Mouse (Mus musculus): Measurements from ENCODE around the gene Tes3-ps.

Gene Tes3-ps

DNA sequence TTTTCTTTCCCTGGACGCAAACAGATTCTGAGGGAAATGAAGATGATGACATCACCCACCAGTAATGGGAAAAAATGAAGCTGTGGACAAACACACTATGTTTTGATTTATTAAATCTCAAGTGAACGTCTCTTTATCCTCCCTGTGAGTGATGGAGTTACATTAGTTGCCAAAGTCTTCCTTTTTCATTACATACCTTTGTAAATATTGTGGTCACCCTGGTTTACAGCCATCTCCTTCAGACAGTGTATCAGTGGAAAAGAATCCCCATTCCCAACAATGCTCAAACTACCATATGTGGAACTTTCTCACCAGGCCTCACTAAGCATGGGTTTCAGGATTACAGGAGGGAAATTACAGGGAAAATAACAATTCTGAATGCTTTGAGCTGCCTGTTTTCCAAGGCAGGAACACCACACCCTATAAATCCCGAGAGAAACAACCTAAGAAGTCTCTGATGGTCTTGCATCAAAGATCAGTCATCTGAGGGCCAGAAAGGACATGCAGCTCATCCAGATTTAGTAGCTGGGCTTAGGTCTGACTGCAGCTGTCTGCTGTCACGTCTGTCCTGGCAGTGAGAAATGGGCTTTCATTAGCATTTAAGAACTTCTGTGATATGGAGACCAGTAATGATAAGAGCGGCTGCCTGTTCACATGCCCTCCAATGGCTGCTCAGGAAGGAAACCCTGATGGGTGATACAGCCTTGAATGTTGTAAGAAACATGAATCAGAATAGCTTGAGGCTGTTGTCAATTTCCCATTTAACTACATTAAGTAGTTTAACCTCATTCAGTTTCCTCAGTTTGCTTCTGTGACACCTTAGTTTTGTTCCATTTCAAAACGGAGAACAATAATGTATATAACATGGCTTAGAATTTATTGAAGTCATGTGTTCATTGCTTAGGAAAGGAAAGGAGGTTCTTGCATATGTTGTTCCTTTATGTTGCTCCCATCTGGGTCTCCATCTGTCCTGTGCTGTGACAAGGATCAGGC, at the start of gene Tes3-ps:
Gene Tes3-ps, plus strand, starts transcription at position 943 of the 993 bp plus-strand sequence.
- in situ Hi-C loops (cut with MboI; ENCODE audit: low sequenced_read_pairs): no loop called here

DNA sequence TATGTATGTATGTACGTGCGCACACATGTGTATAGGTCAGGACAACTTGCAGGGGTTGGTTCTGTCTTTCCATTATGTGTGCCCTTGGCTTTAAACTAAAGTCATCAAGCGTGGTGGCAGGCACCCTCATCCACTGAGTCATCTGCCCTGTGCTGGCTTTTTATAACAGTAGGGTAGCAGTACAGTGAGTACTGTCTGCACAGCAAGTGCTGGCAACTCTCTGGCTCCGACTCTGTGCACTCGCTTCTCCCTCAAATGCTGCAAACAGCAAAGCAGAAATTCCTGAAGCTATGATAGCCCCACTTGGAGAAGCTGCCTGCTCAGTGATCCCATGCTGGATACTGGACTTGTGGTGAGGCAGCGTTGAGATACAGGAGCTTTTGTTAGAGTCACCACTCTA, 48.7 kb upstream of the Tes3-ps start:
- in situ Hi-C loops (cut with MboI; ENCODE audit: low sequenced_read_pairs): no loop called here

DNA sequence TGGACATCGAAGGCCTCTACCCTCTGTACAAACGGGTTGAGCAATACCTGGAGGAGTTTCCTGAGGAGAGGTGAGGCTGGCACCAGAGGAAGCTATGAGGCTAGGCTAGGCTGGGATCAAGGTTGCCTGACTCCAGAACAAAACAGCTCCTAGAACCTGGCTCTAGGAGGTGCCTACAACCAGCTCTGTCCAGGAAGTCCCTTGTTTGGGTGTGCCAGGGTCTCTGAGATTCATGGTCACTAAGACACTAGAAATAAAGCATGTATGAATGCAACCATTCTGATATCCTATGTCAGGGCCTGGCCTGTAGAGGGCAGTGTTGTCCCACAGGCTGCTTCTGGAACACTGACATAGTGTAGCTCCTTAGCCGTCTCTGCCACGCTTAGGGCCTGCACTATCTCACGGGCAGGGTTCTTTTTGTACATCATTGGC, 43.8 kb upstream of the Tes3-ps start:
- in situ Hi-C loops (cut with MboI; ENCODE audit: low sequenced_read_pairs): no loop called here

DNA sequence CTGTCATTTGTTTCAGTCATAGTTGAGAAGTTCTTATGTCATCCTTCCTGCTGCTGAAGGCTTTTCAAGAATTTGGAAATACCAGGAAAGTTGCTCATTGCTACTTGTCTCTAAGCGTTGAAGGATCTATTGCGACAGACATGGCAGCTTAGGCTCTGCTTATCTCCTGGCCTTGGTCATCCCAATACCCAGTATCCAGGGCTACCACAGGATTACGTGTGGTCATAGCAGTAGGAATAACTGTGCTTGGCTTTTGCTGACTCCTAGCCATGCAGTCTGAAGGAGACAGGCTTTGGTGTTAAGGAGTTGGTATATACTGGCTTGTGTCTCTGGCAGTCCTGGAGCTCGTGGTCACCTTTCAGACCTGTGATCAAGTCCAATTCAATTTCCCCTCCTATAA, 32.8 kb upstream of the Tes3-ps start:
- in situ Hi-C loops (cut with MboI; ENCODE audit: low sequenced_read_pairs): no loop called here

DNA sequence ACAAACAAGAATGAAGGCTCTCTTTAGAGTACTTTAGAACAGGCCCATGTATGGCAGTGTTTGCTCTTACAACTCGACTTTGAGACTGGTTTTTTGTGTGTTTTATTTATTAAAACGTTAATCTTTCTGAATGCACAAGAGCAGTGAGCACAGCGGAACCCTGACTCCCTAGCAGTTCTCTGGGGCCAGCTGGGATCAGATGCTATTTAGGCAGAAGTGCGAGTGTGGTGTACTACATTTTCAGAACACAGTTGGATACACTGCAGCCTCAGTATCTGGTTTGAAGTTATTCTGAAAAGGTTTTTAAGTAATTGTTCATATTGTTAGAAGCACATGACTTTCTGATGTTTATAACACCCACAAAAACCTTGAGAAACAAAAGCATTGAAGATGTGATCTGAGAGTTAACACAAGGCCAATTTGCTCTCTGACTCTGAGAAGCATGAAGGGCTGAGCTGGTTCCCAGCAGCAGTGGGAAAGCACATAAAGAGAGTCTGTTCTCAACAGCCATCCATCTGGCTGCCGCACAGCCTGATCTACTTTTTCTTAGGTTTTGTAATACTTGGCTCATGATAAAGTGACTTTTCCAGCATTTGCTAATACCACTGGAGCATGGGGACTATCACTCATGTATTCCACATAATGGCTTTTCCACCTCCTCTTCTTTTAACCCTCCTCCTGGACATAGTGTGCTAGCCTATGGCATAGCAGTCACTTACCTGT, 32.3 kb upstream of the Tes3-ps start:
- in situ Hi-C loops (cut with MboI; ENCODE audit: low sequenced_read_pairs): no loop called here

DNA sequence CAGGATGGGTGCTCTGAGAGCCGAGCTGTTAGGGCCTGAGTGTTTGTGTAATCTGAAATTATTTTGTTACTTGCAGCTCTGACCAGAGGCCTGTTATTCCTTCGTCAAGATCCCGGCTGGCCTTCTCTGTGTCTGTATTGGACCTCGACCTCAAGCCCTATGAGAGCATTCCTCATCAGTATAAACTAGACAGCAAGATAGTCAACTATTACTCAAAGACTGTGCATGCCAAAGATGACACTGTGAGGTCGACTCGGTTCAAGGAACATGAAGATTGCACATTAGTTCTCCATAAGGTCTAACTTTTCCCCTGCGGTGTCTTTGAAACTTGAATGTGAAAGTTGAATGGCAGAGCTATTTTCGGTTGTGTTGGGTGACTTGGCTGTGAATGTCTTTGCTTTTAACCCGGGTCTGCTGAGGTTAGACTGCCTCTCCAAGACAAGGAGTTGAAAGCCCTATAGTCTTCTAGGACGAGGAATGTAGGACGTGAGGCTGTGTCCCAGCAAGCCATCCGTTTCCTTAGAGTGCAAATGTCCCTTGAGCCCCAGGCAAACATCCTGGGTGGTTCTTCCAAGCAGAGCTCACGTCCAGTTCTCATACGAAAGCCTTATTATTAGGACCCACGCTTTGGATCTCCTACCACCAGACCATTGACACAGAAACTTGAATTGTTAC, 31.5 kb upstream of the Tes3-ps start:
- in situ Hi-C loops (cut with MboI; ENCODE audit: low sequenced_read_pairs): no loop called here

DNA sequence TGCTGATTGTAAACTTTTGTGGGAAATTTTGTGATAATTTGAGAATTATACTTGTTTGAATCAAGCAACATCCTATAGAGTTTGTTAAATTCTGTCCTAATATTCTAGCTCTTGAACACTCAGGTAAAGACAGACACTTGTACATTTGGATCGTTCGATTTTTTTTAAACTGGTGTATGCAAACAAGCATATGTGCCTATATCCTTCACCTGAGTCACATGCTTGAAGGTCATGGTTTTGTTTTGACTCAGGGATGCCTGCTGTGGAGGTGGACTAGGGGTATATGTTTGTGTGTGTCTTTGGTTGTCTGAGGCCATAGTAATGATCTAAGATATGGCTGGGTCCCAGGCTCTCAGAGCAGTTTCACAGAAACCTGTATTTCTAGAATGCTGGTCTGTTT, 30.2 kb upstream of the Tes3-ps start:
- in situ Hi-C loops (cut with MboI; ENCODE audit: low sequenced_read_pairs): no loop called here

DNA sequence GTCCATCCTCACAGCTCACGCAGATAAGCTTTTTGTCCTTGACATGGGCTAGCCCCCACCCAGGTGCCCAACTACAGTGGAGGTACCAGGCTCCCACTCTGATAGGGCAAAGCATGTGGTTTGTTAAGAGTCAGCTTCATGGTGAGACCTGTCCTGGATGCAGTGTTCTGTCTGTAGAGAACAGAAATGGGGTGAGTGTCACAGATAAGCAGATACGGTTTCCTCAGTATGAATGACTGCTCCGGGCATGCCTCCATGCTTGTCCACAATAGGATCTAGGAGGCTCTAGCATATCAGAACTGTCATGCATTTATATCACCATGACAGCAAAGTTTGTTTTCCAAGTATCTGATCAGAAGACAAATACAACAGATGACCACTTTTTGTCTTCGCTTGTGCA, 27.2 kb upstream of the Tes3-ps start:
- in situ Hi-C loops (cut with MboI; ENCODE audit: low sequenced_read_pairs): no loop called here

DNA sequence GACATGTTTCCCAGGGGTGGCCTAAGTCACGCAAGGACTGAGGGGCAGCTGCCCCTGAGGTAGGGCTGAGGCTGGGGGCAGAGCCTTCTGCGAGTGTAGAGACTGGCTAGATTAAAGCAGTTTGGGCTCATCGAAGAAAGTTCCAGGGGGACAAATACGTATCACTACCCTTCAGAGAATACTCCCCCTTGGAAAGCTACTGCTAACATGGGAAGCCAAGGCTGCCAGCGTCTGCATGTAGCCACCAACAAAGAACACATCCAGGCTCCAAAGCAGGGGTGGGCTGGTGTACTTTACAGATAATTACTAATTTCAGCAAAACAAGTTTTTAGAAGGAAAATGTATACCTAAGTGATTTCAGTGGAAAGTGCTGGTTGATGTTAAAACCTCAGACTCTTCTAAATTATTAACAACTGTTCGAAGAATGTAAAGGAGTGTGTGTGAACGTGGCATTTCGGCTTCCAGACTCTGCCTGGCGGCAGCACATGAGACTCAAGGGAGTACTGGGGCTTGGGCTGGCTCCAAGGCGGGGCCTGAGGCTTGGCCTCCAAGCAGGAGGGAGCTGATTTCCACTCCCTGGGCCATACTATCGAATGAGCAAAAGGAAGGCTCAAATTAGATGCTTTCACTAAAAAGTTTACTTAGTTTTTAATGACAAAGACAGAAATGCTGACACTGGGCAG, 26.6 kb upstream of the Tes3-ps start:
- in situ Hi-C loops (cut with MboI; ENCODE audit: low sequenced_read_pairs): no loop called here

DNA sequence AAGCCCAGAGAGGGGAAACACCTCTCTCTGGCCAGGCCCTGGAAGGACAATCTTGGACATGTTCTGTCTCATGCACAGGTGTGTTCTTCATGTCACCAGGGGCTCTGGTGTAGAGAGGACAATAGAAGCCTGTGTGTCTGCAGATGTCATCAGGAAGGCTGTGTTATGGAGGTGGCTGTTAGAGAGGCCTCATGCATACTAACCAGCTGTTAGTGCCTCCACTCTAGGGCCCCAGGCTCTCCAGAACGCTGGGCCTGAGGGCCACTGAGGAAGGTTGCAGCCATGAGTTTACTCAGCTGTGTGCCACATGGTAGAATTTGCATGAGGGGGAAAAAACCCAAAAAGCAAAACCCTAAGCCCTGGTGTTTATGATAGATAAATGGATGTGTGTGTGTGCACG, 25.5 kb upstream of the Tes3-ps start:
- in situ Hi-C loops (cut with MboI; ENCODE audit: low sequenced_read_pairs): no loop called here

DNA sequence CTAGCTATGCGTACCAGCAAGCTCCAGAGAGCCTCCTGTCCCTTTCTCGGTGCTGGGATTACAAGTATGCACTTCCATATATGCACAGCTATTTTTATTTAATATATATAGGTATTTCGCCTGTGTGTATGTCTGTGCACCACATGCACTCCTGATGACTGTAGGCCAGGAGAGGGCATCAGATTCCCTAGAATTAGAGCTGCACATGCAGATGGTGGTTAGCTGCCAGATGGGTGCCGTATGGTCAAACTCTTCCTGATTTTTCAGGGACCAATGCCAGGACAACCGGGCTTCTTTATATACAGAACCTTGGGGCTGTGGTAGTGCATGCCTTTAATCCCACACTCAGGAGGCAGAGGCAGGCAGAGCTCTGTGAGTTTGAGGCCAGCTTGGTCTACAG, 24.1 kb upstream of the Tes3-ps start:
- in situ Hi-C loops (cut with MboI; ENCODE audit: low sequenced_read_pairs): no loop called here

DNA sequence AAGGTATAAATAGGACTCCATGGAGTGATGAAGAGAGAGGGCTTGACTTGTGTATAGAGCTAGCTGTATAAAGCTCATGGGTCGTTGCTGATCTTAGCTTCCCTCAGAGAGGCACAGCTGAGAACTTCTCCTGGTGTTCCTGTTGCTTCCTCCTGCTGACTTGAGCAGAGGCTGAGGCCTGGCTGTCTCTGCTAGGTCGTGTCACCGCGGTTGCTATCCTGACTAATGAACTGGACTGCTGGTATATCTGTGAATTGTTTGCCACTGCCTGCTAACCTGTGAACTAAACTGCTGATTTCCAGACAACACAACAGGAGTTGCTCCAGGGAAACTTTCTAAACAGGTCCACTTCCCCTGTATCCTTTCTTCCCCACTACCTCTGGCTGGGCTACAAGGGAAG, 22.8 kb upstream of the Tes3-ps start:
- in situ Hi-C loops (cut with MboI; ENCODE audit: low sequenced_read_pairs): no loop called here

DNA sequence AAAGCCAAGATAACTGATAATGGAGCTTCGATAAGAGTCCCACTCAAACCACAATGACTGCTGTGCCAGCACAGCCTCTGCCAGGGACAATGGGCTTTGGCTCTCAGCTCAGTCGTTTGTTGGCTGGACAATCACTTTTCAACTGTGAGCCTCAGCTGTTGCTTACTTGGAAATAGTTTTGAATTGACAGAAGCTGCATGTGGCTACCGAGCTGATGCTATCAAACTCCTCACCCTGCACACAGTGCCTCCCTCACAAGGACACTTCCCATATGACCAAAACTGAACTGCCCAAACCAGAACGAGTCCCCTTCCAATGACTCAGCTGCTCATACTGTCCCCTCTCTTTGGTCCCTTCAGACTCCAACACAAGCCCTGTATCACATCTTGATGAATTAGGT, 22.3 kb upstream of the Tes3-ps start:
- in situ Hi-C loops (cut with MboI; ENCODE audit: low sequenced_read_pairs): no loop called here

DNA sequence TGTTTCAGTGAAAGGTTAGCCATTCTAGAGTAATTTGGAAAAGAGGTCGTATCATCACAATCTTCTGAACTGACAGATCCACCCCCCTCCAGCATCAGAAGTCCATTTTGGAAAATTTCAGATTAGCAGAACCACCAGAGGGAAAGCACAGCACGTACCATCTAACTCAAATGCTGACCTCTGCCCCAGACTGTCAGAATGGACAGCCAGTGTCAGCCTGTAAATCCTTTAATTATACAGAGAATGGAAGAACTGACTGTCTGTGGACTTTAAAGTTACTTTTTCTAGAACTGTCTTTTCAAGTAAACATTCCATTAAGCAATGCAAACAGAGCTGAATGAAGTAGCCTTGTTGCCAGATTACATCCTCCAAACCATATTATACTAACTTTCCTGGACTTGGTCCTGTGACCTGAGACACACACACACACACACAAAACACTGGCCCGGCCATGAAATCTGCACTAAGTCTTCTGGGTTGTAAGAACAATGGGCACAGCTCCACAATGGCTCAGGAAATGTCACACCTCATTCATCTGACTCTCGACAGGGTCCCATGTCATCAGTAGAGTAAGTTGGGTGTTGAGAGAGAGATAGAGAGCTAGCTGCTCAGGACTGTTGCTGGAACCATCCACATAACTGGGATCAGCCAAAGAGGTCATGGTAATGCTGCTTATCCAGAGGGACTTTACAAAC, 21.0 kb upstream of the Tes3-ps start:
- in situ Hi-C loops (cut with MboI; ENCODE audit: low sequenced_read_pairs): no loop called here

DNA sequence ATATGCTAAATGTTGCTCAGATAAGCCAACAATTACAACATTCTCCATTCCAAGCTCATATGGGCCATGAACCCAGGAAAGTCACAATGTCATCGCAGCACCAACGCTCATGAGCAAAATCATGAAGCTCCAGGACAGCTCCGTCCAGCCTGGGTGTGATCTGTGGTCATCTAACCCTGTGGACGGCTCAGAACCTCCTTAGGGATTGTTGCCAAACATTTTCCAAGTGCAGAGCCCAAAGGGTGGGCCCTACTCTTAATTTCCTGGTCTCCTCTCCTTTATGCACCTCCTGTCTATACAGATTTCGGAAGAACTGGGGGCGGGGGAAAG, 20.5 kb upstream of the Tes3-ps start:
- in situ Hi-C loops (cut with MboI; ENCODE audit: low sequenced_read_pairs): no loop called here

DNA sequence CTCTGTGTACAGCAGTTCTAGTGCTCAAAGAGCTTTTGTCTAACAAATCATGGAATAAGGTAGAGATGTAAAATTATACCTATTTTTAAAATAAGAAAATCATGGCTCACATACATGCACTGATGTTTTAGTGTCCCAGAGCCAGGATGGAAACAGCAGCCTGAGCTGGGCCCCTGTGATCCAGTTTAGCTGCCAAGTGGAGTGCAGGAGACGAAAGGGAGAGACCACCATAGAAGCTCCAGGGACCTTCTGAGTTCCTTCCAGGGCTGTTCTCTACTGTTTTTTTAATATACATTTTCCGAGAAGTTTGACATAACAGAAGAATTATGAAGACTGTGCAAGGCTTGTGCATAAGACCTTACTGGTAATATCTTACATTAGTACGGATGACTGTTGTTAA, 15.2 kb upstream of the Tes3-ps start:
- in situ Hi-C loops (cut with MboI; ENCODE audit: low sequenced_read_pairs): no loop called here

DNA sequence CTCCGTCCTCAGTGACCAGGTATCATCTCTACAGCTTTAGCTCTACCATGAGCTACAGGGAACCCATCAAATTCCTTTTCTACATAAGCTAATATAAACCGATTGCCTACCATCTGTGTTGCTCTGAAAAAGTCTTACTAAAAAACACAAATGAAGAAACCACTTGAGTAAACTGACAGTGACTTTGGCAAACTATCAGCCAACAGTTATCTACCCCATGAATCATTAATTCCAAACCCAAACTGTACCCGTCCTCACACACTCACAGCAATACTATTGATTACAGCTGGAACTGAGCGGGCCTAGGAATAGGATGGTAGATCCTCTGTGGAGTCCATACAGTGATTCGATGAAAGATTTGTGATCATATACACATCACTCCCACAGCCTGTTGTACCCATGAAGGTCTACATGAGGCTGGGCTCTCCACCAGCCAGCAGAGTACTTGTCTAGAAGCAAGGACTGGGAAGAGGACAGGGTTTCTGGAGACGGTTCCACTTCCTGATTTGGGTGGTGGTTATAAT, 14.2 kb upstream of the Tes3-ps start:
- in situ Hi-C loops (cut with MboI; ENCODE audit: low sequenced_read_pairs): no loop called here

DNA sequence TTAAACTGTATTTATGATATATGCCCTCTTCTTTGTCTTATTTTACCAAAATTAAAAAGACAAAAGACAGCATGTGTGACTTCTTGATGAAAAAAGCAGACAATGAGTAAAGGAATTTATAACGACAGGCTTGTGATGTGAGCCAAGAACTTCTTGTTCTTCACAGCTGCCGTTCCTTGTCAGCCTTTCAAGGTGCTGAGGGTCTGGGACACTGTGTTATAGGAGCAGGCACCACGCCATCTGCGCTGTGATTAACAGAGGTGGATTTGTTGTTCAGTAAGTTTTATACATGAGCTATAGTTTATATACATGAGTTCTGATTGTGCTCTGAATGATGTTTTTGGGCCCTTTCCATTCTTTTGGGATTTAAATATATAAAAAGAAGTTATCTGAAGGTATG, 13.7 kb upstream of the Tes3-ps start:
- in situ Hi-C loops (cut with MboI; ENCODE audit: low sequenced_read_pairs): no loop called here

DNA sequence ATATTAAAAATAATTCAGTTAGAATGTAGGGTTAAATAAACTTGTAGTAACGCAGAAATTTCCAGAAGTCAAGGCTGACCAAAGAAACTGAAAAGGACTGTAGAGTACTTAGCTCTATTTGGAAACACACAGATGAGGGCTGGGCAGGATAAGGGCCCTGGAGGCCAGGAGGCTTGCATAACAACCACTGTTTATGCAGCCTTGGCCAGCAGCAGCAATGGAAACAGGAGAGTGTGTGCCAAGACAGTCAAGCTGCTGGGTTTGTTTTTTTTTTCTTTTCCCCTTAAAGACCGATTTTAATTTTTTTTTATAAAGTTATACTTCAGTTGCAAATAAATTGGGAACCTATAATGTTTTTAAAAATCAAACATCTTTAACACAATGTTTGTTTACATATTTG, 13.1 kb upstream of the Tes3-ps start:
- in situ Hi-C loops (cut with MboI; ENCODE audit: low sequenced_read_pairs): no loop called here

DNA sequence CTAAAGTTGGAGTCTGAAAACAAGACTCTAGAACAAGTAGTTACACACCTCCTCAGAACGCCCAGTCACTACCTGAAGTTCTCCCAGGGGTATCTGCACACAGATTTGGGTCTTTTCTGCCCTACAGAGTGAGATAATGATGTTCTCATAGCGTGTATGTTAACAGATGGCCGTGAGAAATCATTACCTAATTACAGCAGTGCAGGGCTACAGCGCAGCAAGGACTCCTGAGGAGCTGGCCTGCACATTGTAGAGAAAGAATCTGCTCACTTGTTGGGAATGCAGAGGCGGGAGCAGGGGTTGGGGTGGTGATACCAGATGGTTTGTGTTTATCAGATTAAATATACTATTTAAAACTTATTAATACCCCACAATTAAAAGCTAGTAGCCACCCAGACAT, 12.6 kb upstream of the Tes3-ps start:
- in situ Hi-C loops (cut with MboI; ENCODE audit: low sequenced_read_pairs): no loop called here
